Mouse (Mus musculus): ENCODE measurements around the gene Sugp2.
"Not testable (repeated sequence)": the region's sequence is repeated elsewhere in the genome, so short reads cannot be mapped to it uniquely, and the experiment has no call there.

DNA sequence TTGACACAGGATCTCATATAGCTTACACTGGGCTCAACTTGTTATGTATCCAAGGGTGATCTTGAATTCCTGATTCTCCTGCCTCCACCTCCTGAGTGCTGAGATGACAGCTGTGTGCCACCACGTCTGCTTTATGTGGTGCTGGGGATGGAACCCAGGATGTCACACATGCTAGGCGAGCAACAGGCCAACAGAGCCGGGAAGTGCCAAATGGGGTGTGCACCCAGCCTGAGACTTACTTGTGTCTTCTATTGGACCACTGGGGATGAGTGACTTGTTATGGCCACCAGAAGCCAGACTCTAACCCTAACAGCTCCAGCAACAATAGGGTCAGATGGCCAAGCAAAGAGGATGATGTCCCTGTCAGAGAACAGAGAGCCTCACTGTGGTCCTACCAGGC is 17.9 kb upstream of the Sugp2 start:
- not testable (repeated sequence) for TF ChIP-seq CTCF, EP300 (IDR thresholded peaks at IDR 0.05; ENCODE audit: low read depth)

Measured in liver, postnatal 0 days (tissue).